Mouse (Mus musculus) C2C12 (cell line): ENCODE measurements around the gene Lyzl4.

Experiments
- CEBPB ChIP-seq: IDR thresholded peaks from one replicate; pipeline ENCODE4 v1.6.1; 2011; ENCODE audit warnings: low read depth, mild to moderate bottlenecking, control low read depth, moderate library complexity
- CTCF ChIP-seq: IDR thresholded peaks from one replicate; pipeline ENCODE4 v1.5.1; 2011; ENCODE audit not compliant: control insufficient read depth, insufficient read depth, insufficient read length
- FOSL1 ChIP-seq: IDR thresholded peaks from one replicate; pipeline ENCODE4 v1.8.0; 2011; ENCODE audit warnings: mild to moderate bottlenecking, low read length; ENCODE audit not compliant: poor library complexity, insufficient read depth, severe bottlenecking
- MAX ChIP-seq: IDR thresholded peaks from one replicate; pipeline ENCODE4 v1.6.1; 2011; ENCODE audit warnings: mild to moderate bottlenecking, control low read depth
- MYOD1 ChIP-seq: IDR thresholded peaks from one replicate; pipeline ENCODE4 v1.6.1; 2011; ENCODE audit warnings: low read depth; ENCODE audit not compliant: control insufficient read depth, insufficient read length
- USF1 ChIP-seq: IDR thresholded peaks from one replicate; pipeline ENCODE4 v1.6.1; 2011; ENCODE audit warnings: low read depth, mild to moderate bottlenecking, control low read depth, moderate library complexity

- TF ChIP-seq CTCF (no peak), USF1 (no peak), MAX (no peak), FOSL1 (no peak), MYOD1 (no peak), CEBPB (no peak)
Observed at GRCm38 (mm10) chr9:121599551-121599950, 42.3 kb downstream of the Lyzl4 start.
